ENCODE assay signal across 16 mouse cellular contexts in the genomic region with DNA sequence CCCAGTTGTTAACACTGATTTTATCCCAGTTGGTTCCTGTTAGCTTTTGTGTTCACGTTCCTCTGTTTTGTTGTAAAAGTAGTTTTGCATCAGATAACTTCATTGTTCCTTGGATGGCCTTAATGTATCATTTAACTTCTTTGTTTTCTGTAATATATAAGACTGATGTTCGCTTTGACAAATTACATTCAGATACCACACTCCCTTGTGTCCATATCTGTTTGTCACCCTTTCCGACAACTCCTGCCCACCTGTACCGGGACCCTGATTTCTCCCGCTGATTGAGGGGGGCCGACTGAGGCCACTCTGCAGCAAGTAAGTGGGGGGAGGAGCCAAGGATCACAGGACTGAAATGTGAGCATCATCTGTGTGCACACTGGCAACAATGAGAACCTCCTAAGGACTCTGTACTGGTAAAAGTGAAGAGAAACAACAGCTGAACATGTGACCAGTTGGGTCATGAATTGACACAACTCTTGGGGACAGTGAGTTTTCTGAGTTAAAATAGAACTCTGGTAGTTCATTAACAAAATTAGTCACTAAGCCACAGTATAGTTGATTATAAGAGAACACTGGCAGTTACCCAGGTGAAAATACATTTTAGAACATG.
"Had no signal": no experiment of that assay in that cellular context is flagged by ENCODE, and none has a peak within 500 bp of the region (broad histone marks: within the 10 kb centered on the region; RNA-seq: fewer than 3 reads in every experiment).

No protein-coding gene starts in this region.

- H3K36me3 ChIP-seq: limb, embryonic 15.5 days; liver, embryonic 15.5 days; midbrain, embryonic 10.5 days; neural tube, embryonic 15.5 days had no signal

- H3K4me2 ChIP-seq: limb, embryonic 15.5 days; liver, embryonic 15.5 days; lung, embryonic 14.5 days; neural tube, embryonic 15.5 days had no signal

- H3K27ac ChIP-seq: limb, embryonic 15.5 days; liver, embryonic 15.5 days; midbrain, embryonic 10.5 days; neural tube, embryonic 15.5 days had no signal

- H3K4me1 ChIP-seq: limb, embryonic 15.5 days; liver, embryonic 15.5 days; midbrain, embryonic 10.5 days; neural tube, embryonic 15.5 days had no signal

- DNase-seq: kidney, postnatal 10 days; layer of hippocampus, adult 9-11 months; layer of hippocampus, postnatal 36 days; lung, embryonic 14.5 days; lung, postnatal 10 days; lung, postnatal 4 days; midbrain, embryonic 14.5 days; right cerebral cortex, adult 18-20 months; right cerebral cortex, postnatal 25 days; thymus, postnatal 36 days had no signal

- H3K4me3 ChIP-seq: limb, embryonic 15.5 days; liver, embryonic 15.5 days; midbrain, embryonic 10.5 days; myocyte; neural tube, embryonic 15.5 days had no signal

- H3K9me3 ChIP-seq: limb, embryonic 15.5 days; liver, embryonic 15.5 days; midbrain, embryonic 10.5 days; neural tube, embryonic 15.5 days had no signal

- ATAC-seq: inflammation-experienced regulatory T-cells, adult 6 months had no signal

- H3K9ac ChIP-seq: limb, embryonic 15.5 days; liver, embryonic 15.5 days; lung, embryonic 14.5 days; neural tube, embryonic 15.5 days had no signal

- H3K27me3 ChIP-seq: limb, embryonic 15.5 days; liver, embryonic 15.5 days; neural tube, embryonic 15.5 days had no signal
